Mouse (Mus musculus) liver, adult 2 months (tissue): ENCODE data around the gene Asb11.

Source experiments
- CTCF ChIP-seq: fragments of 200-500 bp; IDR thresholded peaks from 2 replicates; pipeline ENCODE4 v1.5.1; 2011; ENCODE audit warnings: low read depth, low read length, control low read depth
- POLR2A ChIP-seq: fragments of 200-500 bp; IDR thresholded peaks from 2 replicates; pipeline ENCODE4 v1.6.1; 2011; ENCODE audit warnings: low read length, control low read depth; ENCODE audit not compliant: insufficient read depth; ENCODE audit errors: extremely low read depth

DNA sequence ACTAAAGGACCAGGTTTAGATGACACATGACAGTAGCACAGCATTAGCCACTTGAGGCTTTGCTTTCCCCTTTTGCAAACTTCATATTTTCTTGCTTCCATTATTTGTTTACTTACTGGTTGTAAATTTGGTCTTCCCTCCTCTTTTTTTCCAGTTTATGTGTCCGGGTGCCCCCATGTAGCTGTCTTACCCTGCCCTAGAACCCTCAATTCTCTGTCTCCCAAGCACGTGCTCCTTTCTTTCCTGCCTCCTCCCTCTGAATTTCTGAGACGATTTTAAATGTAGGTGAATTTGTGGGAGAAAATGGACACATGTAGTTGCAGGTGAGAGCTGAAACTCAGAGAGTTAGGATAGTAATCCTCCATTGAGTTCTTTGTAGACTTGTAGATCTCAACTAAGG is 16.3 kb upstream of the Asb11 start:
- TF ChIP-seq POLR2A (no peak), CTCF (no peak)
